Mouse (Mus musculus) stomach, postnatal 0 days (tissue): ENCODE results near the gene Dach1. TPM values are rescaled to one million over a fixed set of nuclear protein-coding genes. Genes with fewer than 3 reads are reported as not detected.

Experiments used
- ATAC-seq: fragments of 200-750 bp; cut with Nextera tagmentation; 2 replicates; pipeline ENCODE4 v1.8.0; 2017; ENCODE audit not compliant: low FRiP score, low TSS enrichment
- DNase-seq: peaks from one replicate; pipeline ENCODE4 v3.0.0-alpha.2; 2016; ENCODE audit warnings: low spot score
- H3K27ac ChIP-seq: fragments of 300-500 bp; sonication (generic); replicated peaks from 2 replicates; pipeline ENCODE4 v1.5.1; 2014; ENCODE audit warnings: mild to moderate bottlenecking, control low read depth
- H3K27me3 ChIP-seq: fragments of 300-500 bp; sonication (generic); 2 replicates; pipeline ENCODE4 v1.6.1; 2014; ENCODE audit warnings: low read length; ENCODE audit not compliant: control insufficient read depth, insufficient read depth
- H3K36me3 ChIP-seq: fragments of 300-500 bp; sonication (generic); 2 replicates; pipeline ENCODE4 v1.6.1; 2014; ENCODE audit warnings: low read length, mixed read lengths; ENCODE audit not compliant: control insufficient read depth, insufficient read depth
- H3K4me1 ChIP-seq: fragments of 300-500 bp; sonication (generic); replicated peaks from 2 replicates; pipeline ENCODE4 v1.6.1; 2014; ENCODE audit warnings: antibody characterized with exemption; ENCODE audit not compliant: control insufficient read depth, insufficient read depth
- H3K4me2 ChIP-seq: fragments of 300-500 bp; sonication (generic); replicated peaks from 2 replicates; pipeline ENCODE4 v1.6.1; 2014; ENCODE audit warnings: low read depth, mild to moderate bottlenecking, control low read depth, moderate library complexity
- H3K4me3 ChIP-seq: fragments of 300-500 bp; sonication (generic); 2 replicates; pipeline ENCODE4 v1.5.1; 2014; ENCODE audit warnings: low read depth, low read length, control low read depth
- H3K9ac ChIP-seq: fragments of 300-500 bp; sonication (generic); 2 replicates; pipeline ENCODE4 v1.6.1; 2014; ENCODE audit warnings: mild to moderate bottlenecking, low read length, control low read depth, mixed read lengths
- H3K9me3 ChIP-seq: fragments of 300-500 bp; sonication (generic); 2 replicates; pipeline ENCODE4 v1.6.1; 2016; ENCODE audit warnings: low read length; ENCODE audit not compliant: control insufficient read depth
- CTCF ChIP-seq: IDR thresholded peaks from 2 replicates; pipeline ENCODE4 v1.5.1; 2016; ENCODE audit warnings: antibody characterized with exemption, low read depth, mild to moderate bottlenecking, moderate library complexity
- EP300 ChIP-seq: optimal IDR thresholded peaks from 2 replicates; pipeline ENCODE3; 2016; ENCODE audit warnings: antibody characterized with exemption
- WGBS: fragments of 180-500 bp; shearing (Covaris S2); extraction: QIAGEN DNeasy Blood & Tissue Kit; methylation state at CpG from one replicate; pipeline ENCODE4 v1.1.7; 2014; 5-methylcytosine and 5-hydroxymethylcytosine counted together
- polyA plus RNA-seq: library from polyadenylated mRNA; unstranded; fragments of >200 nt; fragmentation: Nextera tagmentation; extraction: Ambion mirVana; gene quantifications from 2 replicates; pipeline ENCODE4 v1.2.1, GENCODE M21; 2015

Dach1 gene
- polyA plus RNA-seq, 1 experiment from 2014 or later, result 2.3 TPM

GRCm38 (mm10) chr14:98155725-98156392 lies 13.7 kb downstream of the Dach1 start:
- no peak overlapping the region for H3K4me3 ChIP-seq
- ATAC-seq (no peak), DNase-seq (no peak)
- no peak overlapping the region for H3K27ac ChIP-seq
- H3K9ac ChIP-seq, result no peak overlapping the region
- H3K27me3 ChIP-seq, result no peaks in the 10 kb centered on the region
- H3K4me1 ChIP-seq, result no peaks in the 10 kb centered on the region
- H3K4me2 ChIP-seq, result no peak overlapping the region
- no peaks in the 10 kb centered on the region for H3K9me3 ChIP-seq
- TF ChIP-seq EP300, result no peak
- 87% methylated on average over 7 of the region's 7 CpGs for WGBS
- H3K36me3 ChIP-seq, result no peaks in the 10 kb centered on the region

DNA sequence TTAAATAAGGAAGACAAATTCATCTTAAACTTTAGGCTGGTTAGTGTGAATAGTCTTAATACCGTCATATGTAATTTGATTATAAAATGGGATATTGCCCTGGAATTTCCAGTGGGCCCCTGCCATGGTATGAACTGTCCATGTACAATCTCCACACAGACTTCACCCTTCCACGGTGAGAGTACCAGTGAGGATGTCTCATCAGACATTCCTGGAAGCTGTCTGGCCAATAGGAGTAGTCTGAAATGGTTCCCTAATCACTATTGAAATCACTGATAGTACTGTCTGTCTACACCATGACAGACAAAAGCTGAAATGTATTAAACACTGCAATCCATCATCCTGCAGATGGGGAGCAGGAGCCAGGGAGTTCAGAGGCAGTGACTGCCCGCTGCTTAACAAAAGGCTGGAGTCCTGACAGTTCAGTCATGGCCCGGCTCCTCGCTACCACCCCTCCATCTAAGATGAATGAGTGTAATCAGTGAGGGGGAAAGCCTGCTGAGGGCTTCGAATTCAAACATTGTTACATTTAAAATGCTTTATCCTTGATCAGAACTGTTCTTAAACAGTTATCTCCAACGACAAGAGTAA lies 14.6 kb downstream of the Dach1 start:
- Histone ChIP-seq H3K27ac (no peak overlapping the region), H3K27me3 (no peaks in the 10 kb centered on the region), H3K9me3 (no peaks in the 10 kb centered on the region), H3K36me3 (no peaks in the 10 kb centered on the region), H3K4me1 (no peaks in the 10 kb centered on the region), H3K4me3 (no peak overlapping the region), H3K4me2 (no peak overlapping the region), H3K9ac (no peak overlapping the region)
- 56% methylated on average over 7 of the region's 7 CpGs for WGBS
- TF ChIP-seq CTCF (no peak), EP300 (no peak)
- DNase-seq (no peak), ATAC-seq (no peak)

GRCm38 (mm10) chr14:98141758-98142157 lies 27.8 kb downstream of the Dach1 start:
- DNase-seq (no peak), ATAC-seq (no peak)
- no peak overlapping the region for H3K4me3 ChIP-seq
- 37% methylated on average over 2 of the region's 2 CpGs for WGBS
- H3K36me3 ChIP-seq, result no peaks in the 10 kb centered on the region
- H3K27me3 ChIP-seq, result no peaks in the 10 kb centered on the region
- no peak for TF ChIP-seq CTCF
- TF ChIP-seq EP300, result no peak
- no peak overlapping the region for H3K9ac ChIP-seq
- H3K4me1 ChIP-seq, result no peaks in the 10 kb centered on the region
- H3K27ac ChIP-seq, result no peak overlapping the region
- H3K4me2 ChIP-seq, result no peak overlapping the region
- H3K9me3 ChIP-seq, result no peaks in the 10 kb centered on the region

DNA sequence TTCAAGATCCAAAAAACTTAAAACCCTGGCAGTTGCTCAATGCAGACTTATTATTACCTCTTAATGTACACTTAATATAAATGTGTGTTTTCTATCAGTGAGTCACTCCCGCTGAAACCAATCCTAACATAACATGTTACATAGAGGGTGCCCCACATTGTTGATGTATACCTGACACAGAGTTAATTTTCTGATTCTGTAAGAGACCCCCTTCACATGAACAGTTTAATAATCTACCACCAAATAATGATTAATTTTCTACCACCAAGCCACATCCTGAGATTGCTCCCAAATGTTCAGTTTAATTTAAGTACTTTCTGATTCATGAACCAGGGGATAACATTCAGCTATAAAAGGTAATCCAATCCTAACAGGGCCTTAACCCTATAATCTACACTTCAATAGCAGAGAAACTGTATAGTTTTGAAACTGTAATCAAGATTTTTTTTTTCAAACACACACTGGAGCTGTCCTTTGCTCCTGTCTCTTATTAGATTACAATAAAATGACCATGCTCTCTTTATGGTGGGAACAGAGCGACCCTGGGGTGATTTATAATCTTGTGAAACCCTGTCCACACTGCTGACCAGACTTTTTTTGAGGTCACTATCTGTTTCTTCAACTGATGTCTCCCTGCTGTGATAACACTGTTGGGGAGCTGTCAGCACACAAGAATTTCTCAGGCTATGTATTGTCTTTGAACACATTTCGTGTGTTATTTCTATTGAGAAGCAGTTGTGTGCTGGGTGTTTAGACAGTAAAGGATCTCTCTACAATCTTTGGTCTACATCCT lies 30.5 kb downstream of the Dach1 start:
- ATAC-seq (no peak), DNase-seq (no peak)
- no peaks in the 10 kb centered on the region for H3K36me3 ChIP-seq
- H3K4me2 ChIP-seq, result no peak overlapping the region
- no peak for TF ChIP-seq EP300
- no peak for TF ChIP-seq CTCF
- no peaks in the 10 kb centered on the region for H3K4me1 ChIP-seq
- 62% methylated on average over 3 of the region's 3 CpGs for WGBS
- H3K4me3 ChIP-seq, result no peak overlapping the region
- no peak overlapping the region for H3K9ac ChIP-seq
- no peaks in the 10 kb centered on the region for H3K27me3 ChIP-seq
- H3K9me3 ChIP-seq, result no peaks in the 10 kb centered on the region
- H3K27ac ChIP-seq, result no peak overlapping the region

GRCm38 (mm10) chr14:98134546-98134945 lies 35.0 kb downstream of the Dach1 start:
- Histone ChIP-seq H3K27me3 (no peaks in the 10 kb centered on the region), H3K4me1 (no peaks in the 10 kb centered on the region), H3K4me3 (no peak overlapping the region), H3K9ac (no peak overlapping the region), H3K27ac (no peak overlapping the region), H3K36me3 (no peaks in the 10 kb centered on the region), H3K9me3 (no peaks in the 10 kb centered on the region), H3K4me2 (no peak overlapping the region)
- DNase-seq, result no peak
- 57% methylated on average over 4 of the region's 4 CpGs for WGBS
- ATAC-seq, result no peak
- TF ChIP-seq CTCF, result no peak
- TF ChIP-seq EP300, result no peak

GRCm38 (mm10) chr14:98123032-98123431 lies 46.5 kb downstream of the Dach1 start:
- no peaks in the 10 kb centered on the region for H3K4me1 ChIP-seq
- no peaks in the 10 kb centered on the region for H3K36me3 ChIP-seq
- ATAC-seq (no peak), DNase-seq (no peak)
- H3K4me3 ChIP-seq, result no peak overlapping the region
- TF ChIP-seq CTCF (no peak), EP300 (no peak)
- H3K9ac ChIP-seq, result no peak overlapping the region
- no peaks in the 10 kb centered on the region for H3K9me3 ChIP-seq
- H3K27ac ChIP-seq, result no peak overlapping the region
- no peaks in the 10 kb centered on the region for H3K27me3 ChIP-seq
- no peak overlapping the region for H3K4me2 ChIP-seq
- WGBS, result 56% methylated on average over 1 of the region's 1 CpGs
